Mouse (Mus musculus) embryo, embryonic 10 days (tissue): ENCODE data around the gene Mcrs1.

ENCODE experiments used
- DNase-seq: peaks from one replicate; pipeline ENCODE4 v3.0.0-alpha.2; 2015; ENCODE audit warnings: low spot score

Mcrs1 gene

GRCm38 (mm10) chr15:99213183-99213582 lies 38.6 kb downstream of the Mcrs1 start:
- DNase-seq, result no peak

DNA sequence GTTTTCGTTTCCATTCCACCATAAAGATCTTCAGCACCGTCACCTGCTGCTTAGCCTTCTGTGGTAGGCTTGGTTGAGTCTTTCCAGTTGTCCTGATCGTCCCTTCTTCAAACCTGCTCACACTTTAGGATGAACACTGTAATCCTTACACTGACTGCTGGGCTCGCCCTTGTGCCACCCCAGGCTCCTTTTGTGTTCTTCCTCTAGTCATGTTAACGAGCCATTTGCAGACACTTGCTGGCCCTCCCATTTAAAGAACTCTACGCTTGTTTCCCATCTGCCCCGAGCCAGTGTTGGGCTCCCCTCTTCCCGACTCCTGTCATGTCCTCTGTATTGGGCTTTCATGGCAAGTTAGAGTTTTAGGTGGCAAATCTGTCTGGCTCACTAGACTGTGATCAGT lies 45.8 kb downstream of the Mcrs1 start:
- DNase-seq, result no peak

DNA sequence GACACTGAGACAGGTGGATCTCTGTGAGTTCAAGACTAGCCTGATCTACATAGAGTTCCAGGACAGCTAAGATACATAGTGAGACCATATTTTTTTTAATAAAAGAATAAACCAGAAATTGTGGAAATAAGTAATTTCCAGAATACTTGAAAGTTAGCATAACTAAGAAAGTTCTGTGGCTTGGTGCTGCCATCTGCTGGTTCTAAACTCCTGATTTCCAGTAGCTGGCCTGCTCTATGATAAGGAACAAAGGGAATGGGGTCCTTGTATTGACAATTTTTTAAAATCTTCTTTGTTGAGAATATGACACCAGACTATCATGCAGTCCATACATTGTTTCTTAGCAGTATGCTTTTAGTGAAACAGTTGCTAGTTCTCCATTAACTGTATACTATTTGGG lies 53.0 kb downstream of the Mcrs1 start:
- no peak for DNase-seq

GRCm38 (mm10) chr15:99195043-99195442 lies 56.7 kb downstream of the Mcrs1 start:
- peak; percentile 51 for DNase-seq

- no peak for DNase-seq
Measured at GRCm38 (mm10) chr15:99194358-99194757, 57.4 kb downstream of the Mcrs1 start.
